10 mouse cellular contexts compared by ENCODE assay signal in the genomic region with DNA sequence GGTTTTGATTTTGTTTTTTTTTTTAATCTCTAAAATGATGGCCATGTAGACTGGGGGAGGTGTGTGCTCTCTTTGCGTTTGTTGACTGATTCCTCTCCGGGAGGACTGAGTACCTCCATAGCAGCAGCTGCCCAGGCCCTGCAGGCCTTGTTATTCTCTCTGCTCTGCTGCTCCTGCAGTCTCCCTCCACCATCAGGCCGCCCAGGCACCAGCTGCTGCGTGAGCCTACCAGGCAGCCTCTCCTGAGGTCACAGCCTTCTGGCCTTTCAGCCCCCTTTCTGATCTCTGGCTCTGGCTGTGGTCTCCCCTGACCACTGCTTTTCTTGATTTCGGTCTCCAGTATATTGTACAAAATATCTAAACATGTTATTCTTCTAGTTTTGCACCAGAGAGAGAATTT. TPM values are rescaled to one million over a fixed set of nuclear protein-coding genes. Genes with fewer than 3 reads are reported as not detected.
DNase-seq lines count a peak whose midpoint lies in the region; ATAC-seq and TF ChIP-seq lines count a peak whose summit lies in the region.
"Had no signal": no experiment of that assay in that cellular context is flagged by ENCODE, and none has a peak within 500 bp of the region (broad histone marks: within the 10 kb centered on the region; RNA-seq: fewer than 3 reads in every experiment).

No protein-coding gene starts in this region.

- H3K36me3 ChIP-seq in kidney, embryonic 16.5 days (ENCODE audit: insufficient read depth, low read length) = no peaks in the 10 kb centered on the region
- H3K36me3 ChIP-seq in testis, adult 2 months (ENCODE audit: control insufficient read depth, insufficient read depth, low read length) = no peaks in the 10 kb centered on the region
- no peaks in the 10 kb centered on the region for H3K36me3 ChIP-seq in limb, embryonic 10.5 days

- TF ChIP-seq CTCF in testis, adult 2 months (IDR thresholded peaks at IDR 0.05; ENCODE audit: control insufficient read depth, insufficient read depth, insufficient replicate concordance, low read depth, low read length) = no peak

- 25% methylated on average over 5 of the region's 5 CpGs for WGBS in kidney, embryonic 16.5 days
- 39% methylated on average over 5 of the region's 5 CpGs for WGBS in limb, embryonic 10.5 days

- no peak for TF ChIP-seq POLR2A in testis, adult 2 months (IDR thresholded peaks at IDR 0.05; ENCODE audit: control insufficient read depth, low read depth, low read length)

- H3K4me1 ChIP-seq in kidney, embryonic 16.5 days (ENCODE audit: insufficient read depth, low read length) = peaks cover 19% of the 10 kb centered on the region
- H3K4me1 ChIP-seq in testis, adult 2 months (ENCODE audit: control insufficient read depth, insufficient read depth, low read length) = peaks cover 16% of the 10 kb centered on the region
- H3K4me1 ChIP-seq in limb, embryonic 10.5 days = peaks cover 28% of the 10 kb centered on the region

- peak overlapping the region; percentile 71; the same call in 1 of the 2 replicates for H3K27ac ChIP-seq in kidney, embryonic 16.5 days (ENCODE audit: low read length)
- peak overlapping the region; percentile 47 for H3K27ac ChIP-seq in testis, adult 2 months (ENCODE audit: control insufficient read depth, insufficient read depth, low read depth, low read length)
- peak overlapping the region; percentile 58 for H3K27ac ChIP-seq in limb, embryonic 10.5 days

- no peaks in the 10 kb centered on the region for H3K9me3 ChIP-seq in kidney, embryonic 16.5 days (ENCODE audit: low read length)
- H3K9me3 ChIP-seq in limb, embryonic 10.5 days (replicated peaks) = no peaks in the 10 kb centered on the region

- 0 out of 2 replicates have a peak overlapping the region, but pooled peaks have one; percentile 13 for H3K9ac ChIP-seq in kidney, embryonic 16.5 days (replicated peaks; ENCODE audit: low read length)

- no peaks in the 10 kb centered on the region for H3K27me3 ChIP-seq in kidney, embryonic 16.5 days (ENCODE audit: insufficient read depth, low read length)
- no peaks in the 10 kb centered on the region for H3K27me3 ChIP-seq in testis, adult 2 months (ENCODE audit: control insufficient read depth, insufficient read depth, low read length)
- no peaks in the 10 kb centered on the region for H3K27me3 ChIP-seq in limb, embryonic 10.5 days (ENCODE audit: low read depth, poor library complexity, severe bottlenecking)

- no peak overlapping the region for H3K4me3 ChIP-seq in kidney, embryonic 16.5 days (ENCODE audit: low read length)
- no peak overlapping the region for H3K4me3 ChIP-seq in testis, adult 2 months (ENCODE audit: control insufficient read depth, low read depth, low read length)
- H3K4me3 ChIP-seq in limb, embryonic 10.5 days = no peak overlapping the region

- no peak for DNase-seq in kidney, adult 8-10 months
- DNase-seq in testis, postnatal 10 days (ENCODE audit: low spot score) = no peak
- DNase-seq in limb, embryonic 10.5 days (ENCODE audit: low spot score) = no peak
- no peak for DNase-seq in frontal cortex, postnatal 36 days (ENCODE audit: low spot score in 2 of 2)
- DNase-seq in right cerebral cortex, adult 18-20 months = no peak
- DNase-seq: cerebellum, adult 8-10 months; lung, adult 2 months; thymus, postnatal 36 days had no signal

- ATAC-seq in kidney, embryonic 16.5 days (ENCODE audit: low FRiP score, low TSS enrichment) = no peak

- no peak overlapping the region for H3K4me2 ChIP-seq in kidney, embryonic 16.5 days (replicated peaks; ENCODE audit: low read depth, low read length)

RNA-seq across cellular contexts. Expression of a gene that starts 56.7 kb away (rescaled TPM):
- polyA plus RNA-seq in kidney, embryonic 16.5 days (2015; fragmentation: Nextera tagmentation; extraction: Ambion mirVana) = 10.0 and 12.2 TPM in 2 replicates
- polyA plus RNA-seq in testis, adult 2 months (2012; rRNA removed) = 73.8 and 80.3 TPM in 2 replicates
- polyA plus RNA-seq in limb, embryonic 10.5 days (2016; fragmentation: Nextera tagmentation; extraction: Ambion mirVana) = 17.2 and 17.3 TPM in 2 replicates
